Mouse (Mus musculus): Measurements from ENCODE around the gene Lpcat2b. TPM values are rescaled to one million over a fixed set of nuclear protein-coding genes. Genes with fewer than 3 reads are reported as not detected.

Gene Lpcat2b
- polyA plus RNA-seq, 1 experiment from 2014 or later, result not detected

DNA sequence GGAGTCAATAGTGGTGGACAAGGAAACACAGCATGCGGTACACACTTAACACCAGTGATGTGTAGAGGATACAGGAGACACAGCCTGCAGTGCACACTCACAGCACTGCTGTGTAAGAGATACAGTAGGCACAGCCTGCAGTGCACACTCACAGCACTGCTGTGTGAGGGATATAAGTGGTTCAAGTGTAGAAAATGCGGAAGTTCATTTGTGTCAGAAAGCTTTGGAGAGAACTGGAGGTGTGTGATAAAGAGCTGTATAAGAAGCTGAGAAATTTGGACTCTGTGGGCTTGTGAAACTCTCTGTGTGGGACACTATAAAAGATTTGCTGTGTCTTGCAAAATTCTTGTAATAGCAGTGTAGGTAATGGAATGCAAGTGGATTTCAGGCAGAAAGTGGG lies 48.8 kb downstream of the Lpcat2b start:
- no peaks in the 10 kb centered on the region for H3K36me3 ChIP-seq (ENCODE audit: control insufficient read depth, insufficient read depth, low read length)
- H3K27me3 ChIP-seq (ENCODE audit: control insufficient read depth, insufficient read depth, low read length), result no peaks in the 10 kb centered on the region
- no peaks in the 10 kb centered on the region for H3K4me1 ChIP-seq (replicated peaks; ENCODE audit: control insufficient read depth, insufficient read depth)
- H3K9ac ChIP-seq (ENCODE audit: low read length), result no peak overlapping the region
- ATAC-seq (ENCODE audit: low FRiP score, low TSS enrichment), result no peak
- TF ChIP-seq CTCF (IDR thresholded peaks at IDR 0.05; ENCODE audit: low read depth) (no peak), EP300 (optimal IDR thresholded peaks at IDR 0.05) (no peak)
- 86% methylated on average over 2 of the region's 2 CpGs for WGBS
- H3K9me3 ChIP-seq (ENCODE audit: control insufficient read depth, low read length), result no peaks in the 10 kb centered on the region
- DNase-seq (ENCODE audit: low spot score), result no peak
- H3K4me3 ChIP-seq (ENCODE audit: low read depth, low read length), result no peak overlapping the region
- no peak overlapping the region for H3K27ac ChIP-seq (replicated peaks)
- no peak overlapping the region for H3K4me2 ChIP-seq (replicated peaks; ENCODE audit: low read depth)

Other genes starting within 250 kb of the Lpcat2b start
- gene Tgfbr3, start 141.9 kb upstream of the Lpcat2b start, polyA plus RNA-seq (2015; fragmentation: Nextera tagmentation; extraction: Ambion mirVana), result 10.6 and 11.9 TPM in 2 replicates
- 1.1 and 1.3 TPM in 2 replicates for gene Brdt, start 100.4 kb upstream of the Lpcat2b start, polyA plus RNA-seq (2015; fragmentation: Nextera tagmentation; extraction: Ambion mirVana)
- gene Ephx4, start 28.8 kb upstream of the Lpcat2b start, polyA plus RNA-seq (2015; fragmentation: Nextera tagmentation; extraction: Ambion mirVana), result 4.7 and 6.1 TPM in 2 replicates
- gene Btbd8, start 6.4 kb downstream of the Lpcat2b start, polyA plus RNA-seq (2015; fragmentation: Nextera tagmentation; extraction: Ambion mirVana), result 2.2 and 2.3 TPM in 2 replicates
- 0.11 and 0.13 TPM in 2 replicates for gene Gm42669, start 76.1 kb downstream of the Lpcat2b start, polyA plus RNA-seq (2015; fragmentation: Nextera tagmentation; extraction: Ambion mirVana)
- gene 1700028K03Rik, start 103.2 kb downstream of the Lpcat2b start, polyA plus RNA-seq (2015; fragmentation: Nextera tagmentation; extraction: Ambion mirVana), result 0.04 and 0.05 TPM in 2 replicates
- gene Rpap2, start 165.8 kb downstream of the Lpcat2b start, polyA plus RNA-seq (2015; fragmentation: Nextera tagmentation; extraction: Ambion mirVana), result 10.2 and 10.4 TPM in 2 replicates
- 15.9 and 16.3 TPM in 2 replicates for gene Glmn, start 166.3 kb downstream of the Lpcat2b start, polyA plus RNA-seq (2015; fragmentation: Nextera tagmentation; extraction: Ambion mirVana)

All from stomach, postnatal 0 days (tissue).